Mouse (Mus musculus) G1E (cell line): Measurements from ENCODE around the gene Epsti1. TPM values are rescaled to one million over a fixed set of nuclear protein-coding genes. Genes with fewer than 3 reads are reported as not detected.
"Not testable (repeated sequence)": the region's sequence is repeated elsewhere in the genome, so short reads cannot be mapped to it uniquely, and the experiment has no call there.

ENCODE experiments used
- ATAC-seq: 2 replicates; pipeline ENCODE4 v1.8.0; 2016; ENCODE audit warnings: mild to moderate bottlenecking; ENCODE audit not compliant: insufficient number of reproducible peaks, poor library complexity, low FRiP score, severe bottlenecking; ENCODE audit errors: extremely low read depth
- DNase-seq: peaks from one replicate; pipeline ENCODE4 v3.0.0; 2012; ENCODE audit warnings: low spot score
- H3K27me3 ChIP-seq: 2 replicates; pipeline ENCODE4 v1.6.1; 2012; ENCODE audit warnings: mild to moderate bottlenecking, low read length, inconsistent platforms; ENCODE audit not compliant: insufficient read depth
- H3K36me3 ChIP-seq: replicated peaks from 2 replicates; pipeline ENCODE3; 2012; ENCODE audit warnings: mild to moderate bottlenecking, inconsistent platforms
- H3K4me1 ChIP-seq: 2 replicates; pipeline ENCODE4 v1.6.1; 2012; ENCODE audit warnings: low read depth, low read length, inconsistent platforms, mixed read lengths; ENCODE audit not compliant: insufficient read depth
- H3K4me3 ChIP-seq: 2 replicates; pipeline ENCODE4 v1.5.1; 2012; ENCODE audit warnings: low read depth, mild to moderate bottlenecking, inconsistent platforms, low read length, moderate library complexity, mixed read lengths
- H3K9me3 ChIP-seq: replicated peaks from 2 replicates; pipeline ENCODE4 v1.6.1; 2012; ENCODE audit warnings: inconsistent platforms
- CTCF ChIP-seq: IDR thresholded peaks from 2 replicates; pipeline ENCODE4 v1.5.1; 2012; ENCODE audit warnings: low read depth, low read length, inconsistent platforms, mixed read lengths
- GATA1 ChIP-seq: IDR thresholded peaks from 2 replicates; pipeline ENCODE4 v1.6.1; 2012; ENCODE audit warnings: borderline replicate concordance, low read length, inconsistent platforms, mixed read lengths
- GATA2 ChIP-seq: IDR thresholded peaks from 2 replicates; pipeline ENCODE4 v1.6.1; 2012; ENCODE audit warnings: low read depth, low read length, inconsistent platforms, borderline replicate concordance
- POLR2AphosphoS5 ChIP-seq: IDR thresholded peaks from 2 replicates; pipeline ENCODE4 v1.6.1; 2012; ENCODE audit warnings: low read depth, low read length, inconsistent platforms; ENCODE audit not compliant: insufficient replicate concordance
- TAL1 ChIP-seq: conservative IDR thresholded peaks from 2 replicates; pipeline ENCODE4 v1.6.1; 2012; ENCODE audit warnings: low read depth, low read length, inconsistent platforms, mixed read lengths
- polyA plus RNA-seq: library from polyadenylated mRNA; stranded (reverse); fragments of >175 nt; gene quantifications from 2 replicates; pipeline ENCODE4 v1.2.3, GENCODE M21; 2012
- total RNA-seq, 2 experiments: library from RNA; stranded (forward) in 1 of 2; stranded (reverse) in 1 of 2; fragments of 200-1000 nt in 1 of 2; fragments of >200 nt in 1 of 2; fragmentation: Nextera tagmentation in 1 of 2; gene quantifications; 2 replicates each; pipeline ENCODE4 v1.2.3; 2014 to 2017

Epsti1 gene
- total and polyA plus RNA-seq, 3 experiments = not detected

GRCm38 (mm10) chr14:77870926-77871325 is 33.1 kb upstream of the Epsti1 start:
- Histone ChIP-seq H3K4me1 (peaks cover 12% of the 10 kb centered on the region), H3K9me3 (no peaks in the 10 kb centered on the region), H3K36me3 (peaks cover 25% of the 10 kb centered on the region), H3K27me3 (no peaks in the 10 kb centered on the region), H3K4me3 (no peak overlapping the region)
- DNase-seq (no peak), ATAC-seq (no peak)
- TF ChIP-seq GATA2 (no peak), TAL1 (no peak), POLR2AphosphoS5 (no peak), GATA1 (no peak), CTCF (no peak)

- H3K27me3 ChIP-seq = no peaks in the 10 kb centered on the region
- DNase-seq (no peak), ATAC-seq (no peak)
- peaks cover 12% of the 10 kb centered on the region for H3K4me1 ChIP-seq
- TF ChIP-seq GATA1 (no peak), POLR2AphosphoS5 (no peak), CTCF (no peak), GATA2 (no peak), TAL1 (no peak)
- H3K36me3 ChIP-seq = peaks cover 25% of the 10 kb centered on the region
- no peak overlapping the region for H3K4me3 ChIP-seq
- H3K9me3 ChIP-seq = no peaks in the 10 kb centered on the region
These were observed 32.6 kb upstream of the Epsti1 start for GRCm38 (mm10) chr14:77871380-77871975.

- peaks cover 12% of the 10 kb centered on the region for H3K4me1 ChIP-seq
- ATAC-seq = peak; percentile 75
- no peaks in the 10 kb centered on the region for H3K9me3 ChIP-seq
- no peak for TF ChIP-seq CTCF
- no peak for TF ChIP-seq TAL1
- no peak for TF ChIP-seq GATA1
- TF ChIP-seq GATA2 = no peak
- TF ChIP-seq POLR2AphosphoS5 = no peak
- H3K27me3 ChIP-seq = no peaks in the 10 kb centered on the region
- peak within 1 kb of the TSS; percentile 91 for H3K4me3 ChIP-seq
- DNase-seq = peak; percentile 42
- peaks cover 12% of the 10 kb centered on the region for H3K36me3 ChIP-seq
These were observed 29.5 kb upstream of the Epsti1 start, which contains the start of gene Dnajc15 for GRCm38 (mm10) chr14:77874304-77875241. Dnajc15 (minus strand) TSS chr14:77875125.

- no peak for ATAC-seq
- no peak for TF ChIP-seq CTCF
- TF ChIP-seq TAL1 = no peak
- TF ChIP-seq GATA1 = no peak
- TF ChIP-seq GATA2 = no peak
- no peak for TF ChIP-seq POLR2AphosphoS5
These were observed 27.8 kb upstream of the Epsti1 start for GRCm38 (mm10) chr14:77876199-77876598.

GRCm38 (mm10) chr14:77877876-77878275 is 26.2 kb upstream of the Epsti1 start:
- peaks cover 12% of the 10 kb centered on the region for H3K4me1 ChIP-seq
- H3K4me3 ChIP-seq, ATAC-seq, DNase-seq, H3K9me3 ChIP-seq, H3K36me3 ChIP-seq, H3K27me3 ChIP-seq: not testable (repeated sequence)

More at GRCm38 (mm10) chr14:77876199-77876598, 27.8 kb upstream of the Epsti1 start:
- Histone ChIP-seq H3K9me3 (no peaks in the 10 kb centered on the region), H3K4me1 (peaks cover 12% of the 10 kb centered on the region), H3K27me3 (no peaks in the 10 kb centered on the region), H3K36me3 (peaks cover 4% of the 10 kb centered on the region), H3K4me3 (no peak overlapping the region)
- no peak for DNase-seq

- no peak for TF ChIP-seq GATA1
- no peak for TF ChIP-seq CTCF
- TF ChIP-seq GATA2 = no peak
- TF ChIP-seq POLR2AphosphoS5 = no peak
- ATAC-seq = no peak
- no peak for DNase-seq
- no peaks in the 10 kb centered on the region for H3K9me3 ChIP-seq
- no peak overlapping the region for H3K4me3 ChIP-seq
- no peaks in the 10 kb centered on the region for H3K27me3 ChIP-seq
- H3K36me3 ChIP-seq = no peaks in the 10 kb centered on the region
- no peaks in the 10 kb centered on the region for H3K4me1 ChIP-seq
These were observed 22.0 kb upstream of the Epsti1 start for GRCm38 (mm10) chr14:77881998-77882397.

- no peaks in the 10 kb centered on the region for H3K9me3 ChIP-seq
- TF ChIP-seq CTCF (no peak), TAL1 (no peak), GATA2 (no peak), GATA1 (no peak), POLR2AphosphoS5 (no peak)
- H3K4me3 ChIP-seq = no peak overlapping the region
- DNase-seq (no peak), ATAC-seq (no peak)
- no peaks in the 10 kb centered on the region for H3K4me1 ChIP-seq
- no peaks in the 10 kb centered on the region for H3K36me3 ChIP-seq
- H3K27me3 ChIP-seq = no peaks in the 10 kb centered on the region
These were observed 21.4 kb upstream of the Epsti1 start for GRCm38 (mm10) chr14:77882669-77883068.
